Mouse (Mus musculus): ENCODE data around the gene Gdpgp1.

GRCm38 (mm10) chr7:80209669-80210068 is 23.0 kb upstream of the Gdpgp1 start:
- TF ChIP-seq CTCF (IDR thresholded peaks at IDR 0.05; ENCODE audit: insufficient read depth, low read depth, low read length) (no peak), POLR2A (IDR thresholded peaks at IDR 0.05; ENCODE audit: insufficient read depth, low read depth, low read length) (no peak)
